Mouse (Mus musculus) lung, adult 2 months (tissue): ENCODE measurements around the gene Mrtfa.

Experiments
- CTCF ChIP-seq: fragments of 200-500 bp; IDR thresholded peaks from 2 replicates; pipeline ENCODE4 v1.5.1; 2011; ENCODE audit warnings: mild to moderate bottlenecking, low read length, control low read depth; ENCODE audit not compliant: insufficient read depth
- POLR2A ChIP-seq: fragments of 200-500 bp; IDR thresholded peaks from 2 replicates; pipeline ENCODE4 v1.6.1; 2011; ENCODE audit warnings: low read depth, mild to moderate bottlenecking, control low read depth, low read length, borderline replicate concordance; ENCODE audit errors: extremely low read depth

DNA sequence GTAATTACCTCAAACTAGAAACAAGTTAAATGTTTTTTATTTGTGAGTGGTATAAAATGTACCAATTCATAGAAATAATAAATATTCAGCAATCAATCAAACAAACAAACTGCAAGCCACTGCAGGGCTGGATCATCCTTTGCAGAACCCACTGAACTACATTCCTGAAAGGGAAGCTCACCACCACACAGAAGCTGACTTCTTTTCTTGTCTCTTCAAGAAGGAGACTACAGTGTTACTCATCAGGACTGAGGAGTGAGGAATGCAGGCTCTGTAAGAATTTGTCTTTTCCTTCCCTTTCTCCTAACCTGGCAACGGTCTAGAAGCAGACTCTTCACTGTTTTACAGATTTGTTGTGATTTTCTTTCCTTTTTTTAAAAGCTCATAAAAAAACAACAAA lies 120.1 kb downstream of the Mrtfa start:
- no peak for TF ChIP-seq CTCF
- TF ChIP-seq POLR2A = no peak
